Mouse (Mus musculus): ENCODE results near the gene Spem2. TPM values are rescaled to one million over a fixed set of nuclear protein-coding genes. Genes with fewer than 3 reads are reported as not detected.

Spem2 gene
- total and polyA plus RNA-seq, 3 experiments = 0.09 TPM; not detected in 2

DNA sequence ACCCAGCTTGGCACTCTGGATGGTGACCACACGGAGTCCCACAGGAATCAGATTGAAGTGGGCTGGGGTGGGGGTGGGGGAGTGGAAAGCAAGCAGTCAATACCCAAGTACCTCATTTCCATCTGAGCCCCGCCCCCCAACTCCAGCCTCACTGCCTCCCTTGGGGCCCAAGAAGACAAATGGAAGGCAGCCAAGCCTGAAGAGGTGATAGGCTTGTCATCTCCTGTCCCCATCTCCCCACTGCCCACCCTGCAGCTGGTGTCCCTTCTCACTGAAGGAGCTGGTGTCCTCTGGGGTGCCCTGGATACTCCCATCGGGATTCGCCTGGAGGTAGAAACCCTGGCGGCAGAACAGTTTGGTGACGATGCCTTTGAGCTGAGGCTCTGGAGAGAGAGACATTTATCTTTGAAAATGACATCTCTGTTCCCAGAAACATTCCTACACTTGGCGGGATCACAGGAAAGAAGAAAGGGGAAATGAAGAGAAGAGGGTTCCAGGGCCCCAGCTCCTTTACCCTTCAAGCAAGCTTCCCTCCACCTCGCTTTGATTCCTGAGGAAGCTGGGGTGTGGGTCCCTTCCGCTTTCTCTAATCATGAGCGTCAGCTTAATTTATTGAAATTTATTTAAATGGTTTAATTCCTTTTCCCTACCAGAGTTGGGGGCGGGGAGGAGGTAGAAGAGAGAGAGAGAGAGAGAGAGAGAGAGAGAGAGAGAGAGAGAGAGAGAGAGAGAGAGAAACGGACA lies 18.7 kb downstream of the Spem2 start:
- no peak for DNase-seq

DNA sequence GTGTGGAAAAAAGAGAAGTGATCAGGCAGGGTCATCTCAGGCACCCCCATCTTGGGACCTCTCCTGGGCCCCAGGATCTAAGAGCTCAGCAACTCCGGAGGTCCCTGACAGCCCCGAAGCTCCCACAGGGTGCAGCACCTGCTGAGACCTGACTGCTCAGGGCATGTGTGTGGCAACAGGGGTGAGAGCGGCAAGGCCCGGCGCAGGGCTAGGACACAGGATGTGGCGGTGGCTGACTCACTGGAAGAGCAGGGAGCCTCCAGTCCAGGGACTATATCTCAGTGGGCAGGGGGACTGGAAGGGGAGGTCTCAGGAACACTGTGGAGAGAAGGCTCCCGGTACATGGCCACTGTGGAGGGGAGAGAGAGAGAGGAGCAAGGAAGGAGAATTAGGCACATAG lies 20.3 kb downstream of the Spem2 start:
- DNase-seq = no peak

DNA sequence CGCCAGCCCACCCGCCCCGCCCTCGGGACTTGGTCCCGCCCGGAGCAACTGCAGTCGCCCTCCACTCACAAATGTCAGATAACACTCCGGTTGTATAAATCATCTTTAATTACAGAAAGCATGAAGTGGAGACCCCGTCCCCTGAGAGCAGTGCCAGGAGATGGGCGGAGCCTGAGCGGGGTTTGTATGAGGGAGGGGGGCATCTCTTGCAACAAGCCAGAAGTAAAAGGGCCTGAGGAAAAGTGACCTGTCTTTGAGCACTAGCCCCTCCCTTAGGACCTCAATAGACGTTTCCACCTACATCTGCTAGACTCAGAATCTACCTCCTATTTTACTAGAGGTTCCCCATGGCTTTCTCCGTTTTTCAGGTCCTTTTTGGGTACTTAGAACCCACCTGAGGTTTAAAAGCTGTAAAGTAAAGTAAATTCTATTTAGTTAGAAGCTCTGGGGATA lies 22.3 kb downstream of the Spem2 start:
- DNase-seq = no peak

DNA sequence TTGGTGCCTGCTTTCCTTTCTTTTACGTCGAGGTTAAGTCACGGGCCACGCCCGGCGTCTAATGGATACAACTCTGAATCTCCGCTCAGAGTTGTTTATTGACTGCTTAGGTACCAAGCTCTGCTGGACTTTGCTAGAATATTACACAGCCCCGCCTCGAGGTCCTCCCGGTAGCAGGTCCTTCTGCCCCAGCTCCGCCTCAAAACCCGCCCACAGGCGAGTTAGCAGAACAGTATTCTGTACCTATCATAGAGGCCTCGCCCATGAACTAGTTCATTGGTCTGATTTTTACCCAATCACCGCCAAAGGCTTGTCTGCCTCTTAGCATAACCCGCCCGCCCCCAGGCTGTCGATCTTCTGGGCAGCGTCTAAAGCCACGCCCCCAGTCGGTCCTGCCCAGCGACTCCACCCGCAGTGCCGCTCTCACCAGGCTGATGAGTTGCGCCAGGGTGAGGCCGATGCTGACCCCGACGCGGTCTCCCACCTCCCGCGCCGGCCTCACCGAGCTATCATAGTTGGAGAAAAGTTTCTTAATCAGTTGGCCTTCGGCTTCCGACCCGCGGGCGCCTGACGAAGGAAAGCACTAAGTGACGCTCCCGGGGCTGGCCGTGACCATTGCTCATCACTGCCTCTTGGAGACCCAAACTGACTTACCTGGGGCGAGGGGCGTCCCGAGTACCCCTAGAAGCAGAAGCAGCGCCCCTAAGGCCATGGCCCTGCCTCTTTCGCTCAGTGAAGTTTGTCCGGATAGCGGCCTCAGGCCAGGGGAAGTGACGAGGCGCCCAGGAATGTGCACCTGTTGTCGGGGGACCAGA lies 22.9 kb downstream of the Spem2 start, which contains the start of gene Chrnb1:
Chrnb1 (minus strand) TSS at position 776 of the 815 bp plus-strand sequence.
- peak; percentile 98 for DNase-seq

DNA sequence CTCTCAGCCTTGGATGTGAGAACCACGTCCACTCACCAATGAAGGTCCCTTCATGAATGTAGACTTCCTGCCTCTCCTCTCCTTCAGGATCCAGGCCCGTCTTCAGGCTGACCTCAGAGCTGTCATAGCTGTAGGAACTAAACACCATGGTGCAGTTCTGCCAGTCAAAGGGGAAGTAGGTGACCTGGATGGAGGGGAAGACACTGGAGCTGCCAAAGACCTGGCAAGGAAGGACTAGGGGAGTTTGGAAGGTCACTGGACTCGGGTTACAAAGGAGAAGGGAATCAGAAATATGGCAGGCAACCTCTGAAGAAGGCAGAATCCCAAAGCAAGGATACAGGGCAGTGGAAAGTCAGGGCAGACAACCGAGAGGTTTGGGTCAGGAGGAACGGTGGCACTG lies 24.8 kb downstream of the Spem2 start:
- no peak for DNase-seq

DNA sequence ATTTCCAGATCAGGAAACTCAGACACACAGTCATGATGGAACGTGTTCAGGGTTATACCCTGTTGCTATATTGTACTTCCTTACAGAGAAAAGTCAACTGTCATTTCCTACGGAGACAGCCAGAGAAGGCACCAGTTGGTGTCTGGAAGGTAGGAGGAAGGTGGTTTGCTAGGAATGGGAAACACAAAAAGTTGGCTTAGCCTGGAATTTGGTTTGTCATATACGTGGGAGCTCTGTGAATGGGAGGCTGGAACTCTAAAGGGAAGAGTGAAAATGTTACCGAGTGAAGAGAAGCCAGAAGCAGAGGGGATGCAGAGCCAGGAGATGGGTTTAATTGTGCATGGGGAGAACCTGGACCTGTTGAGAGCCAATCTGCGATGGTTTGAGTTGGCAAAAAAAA lies 26.8 kb downstream of the Spem2 start:
- DNase-seq = no peak

DNA sequence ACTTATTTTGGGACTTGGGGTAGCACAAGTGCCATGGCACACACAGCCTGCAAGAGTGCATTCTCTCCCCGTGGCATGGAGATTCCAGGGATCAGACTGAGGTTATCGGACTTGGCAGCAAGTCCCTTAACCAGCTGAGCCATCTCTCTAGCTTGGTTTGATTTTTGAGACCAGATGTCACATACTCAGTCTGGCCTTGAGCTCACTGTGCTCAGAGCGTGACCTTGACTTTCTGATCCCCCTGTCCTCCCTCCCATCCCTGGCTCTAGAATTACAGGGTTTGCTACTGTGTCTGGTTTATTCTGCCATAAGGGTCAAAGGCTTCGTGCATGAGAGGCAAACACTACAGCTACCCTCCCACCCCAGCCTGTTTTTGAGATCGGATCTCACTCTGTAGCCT lies 28.8 kb downstream of the Spem2 start:
- DNase-seq = peak; percentile 71

DNA sequence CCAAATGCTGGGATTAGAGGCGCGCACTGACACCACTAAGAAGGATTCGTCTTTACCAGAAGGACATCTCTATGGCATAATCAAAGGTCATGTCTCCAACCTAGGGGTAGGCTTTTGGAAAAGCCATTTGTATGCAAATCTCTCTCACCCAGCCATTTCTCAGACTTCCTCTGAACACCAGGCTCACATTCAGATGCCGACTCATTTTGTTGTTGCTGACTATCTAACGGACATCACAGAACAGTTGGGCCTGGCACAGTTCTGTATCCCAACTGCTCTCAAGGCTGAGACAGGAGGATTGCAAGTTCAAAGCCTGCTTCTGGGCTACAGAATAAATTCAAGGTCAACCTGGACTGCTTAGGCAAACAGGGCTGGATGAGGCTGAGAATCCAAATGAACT lies 31.0 kb downstream of the Spem2 start:
- no peak for DNase-seq

DNA sequence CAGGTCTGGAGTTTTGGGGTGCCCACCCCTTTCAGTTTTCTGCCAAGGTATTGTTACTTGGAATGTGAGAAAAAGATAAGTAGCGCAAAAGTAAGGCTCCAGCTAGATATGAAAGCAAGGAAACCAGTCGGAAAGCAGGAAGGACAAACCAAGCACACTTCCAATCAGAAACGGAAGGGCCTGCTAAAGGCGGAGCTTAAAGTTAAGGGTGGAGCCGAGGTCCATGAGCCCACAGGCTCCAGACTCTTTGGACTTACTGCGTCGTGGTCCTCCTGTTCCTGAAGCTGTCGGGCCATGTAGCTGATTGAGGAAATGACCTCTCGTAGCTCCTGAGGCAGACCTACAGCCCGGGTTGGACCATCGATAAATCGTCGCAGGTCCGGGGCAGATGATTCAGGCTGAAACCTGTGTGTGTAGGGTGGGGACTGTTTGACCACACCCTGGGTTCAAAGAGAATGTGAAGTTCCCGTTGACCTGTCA lies 33.4 kb downstream of the Spem2 start:
- DNase-seq = peak; percentile 61

DNA sequence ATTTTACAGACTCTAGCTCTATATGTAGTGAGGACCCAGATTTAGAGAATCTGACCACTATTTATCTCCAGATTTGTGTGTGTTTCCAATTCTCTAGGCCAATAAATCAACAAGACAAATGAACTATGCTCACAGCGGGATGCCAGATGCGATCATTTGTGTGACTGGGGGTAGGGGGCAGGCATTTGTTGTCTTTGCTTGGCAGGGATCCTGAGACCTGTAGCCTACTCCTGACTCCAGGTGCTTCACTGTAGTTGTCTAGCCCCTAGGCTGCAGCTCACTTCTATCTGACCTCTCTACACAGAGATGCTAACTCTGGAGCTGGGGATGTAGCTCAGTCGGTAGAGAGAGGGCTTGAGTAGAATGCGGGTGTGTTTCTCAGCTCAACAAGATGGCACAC lies 36.4 kb downstream of the Spem2 start:
- DNase-seq = no peak

DNA sequence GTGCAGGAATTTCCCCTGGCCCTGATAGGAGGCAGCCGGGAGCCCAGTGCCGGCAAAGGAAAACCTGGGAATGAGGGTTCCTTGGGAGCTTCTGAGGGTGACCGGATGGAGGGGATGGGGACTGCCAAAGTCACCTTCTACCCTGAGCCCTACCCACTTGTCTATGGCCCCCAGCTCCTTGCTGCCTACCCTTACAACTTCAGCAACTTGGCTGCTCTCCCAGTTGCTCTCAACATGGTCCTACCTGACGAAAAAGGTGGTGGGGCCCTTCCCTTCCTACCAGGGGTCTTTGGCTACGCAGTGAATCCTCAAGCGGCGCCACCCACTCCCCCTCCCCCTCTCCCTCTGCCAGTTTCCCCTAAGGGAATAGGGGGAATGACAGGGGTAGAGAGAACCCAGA lies 39.3 kb downstream of the Spem2 start:
- DNase-seq = no peak

DNA sequence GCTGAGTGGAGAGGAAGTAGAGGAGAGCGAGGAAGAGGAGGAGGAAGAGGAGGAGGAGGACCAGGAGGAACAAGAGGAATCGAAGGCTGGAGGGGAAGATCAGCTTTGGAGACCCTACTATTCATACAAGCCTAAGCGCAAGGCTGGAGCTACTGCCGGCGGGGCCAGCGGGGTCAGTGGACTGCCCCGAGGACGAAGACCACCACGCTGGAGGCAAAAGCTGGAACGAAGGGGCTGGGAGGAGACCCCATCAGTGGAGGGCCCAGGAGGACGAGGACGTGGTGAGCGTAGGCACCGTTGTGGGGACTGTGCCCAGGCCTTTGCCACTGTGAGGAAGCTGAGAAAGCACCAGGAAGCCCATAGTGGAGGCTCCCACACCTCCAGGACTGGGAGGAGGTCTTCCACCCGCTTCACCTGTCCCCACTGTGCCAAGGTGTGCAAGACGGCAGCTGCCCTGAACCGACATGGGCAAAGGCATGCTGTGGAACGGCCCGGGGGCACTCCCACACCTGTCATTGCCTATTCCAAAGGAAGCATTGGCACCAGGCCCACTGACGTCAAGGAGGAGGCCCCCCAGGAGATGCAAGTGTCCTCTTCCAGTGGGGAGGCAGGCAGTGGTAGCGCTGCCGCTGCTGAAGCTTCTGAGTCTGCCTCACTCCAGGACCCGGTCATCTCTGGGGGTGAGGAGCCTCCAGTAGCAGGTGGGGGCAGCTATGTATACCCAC lies 39.8 kb downstream of the Spem2 start:
- no peak for DNase-seq

DNA sequence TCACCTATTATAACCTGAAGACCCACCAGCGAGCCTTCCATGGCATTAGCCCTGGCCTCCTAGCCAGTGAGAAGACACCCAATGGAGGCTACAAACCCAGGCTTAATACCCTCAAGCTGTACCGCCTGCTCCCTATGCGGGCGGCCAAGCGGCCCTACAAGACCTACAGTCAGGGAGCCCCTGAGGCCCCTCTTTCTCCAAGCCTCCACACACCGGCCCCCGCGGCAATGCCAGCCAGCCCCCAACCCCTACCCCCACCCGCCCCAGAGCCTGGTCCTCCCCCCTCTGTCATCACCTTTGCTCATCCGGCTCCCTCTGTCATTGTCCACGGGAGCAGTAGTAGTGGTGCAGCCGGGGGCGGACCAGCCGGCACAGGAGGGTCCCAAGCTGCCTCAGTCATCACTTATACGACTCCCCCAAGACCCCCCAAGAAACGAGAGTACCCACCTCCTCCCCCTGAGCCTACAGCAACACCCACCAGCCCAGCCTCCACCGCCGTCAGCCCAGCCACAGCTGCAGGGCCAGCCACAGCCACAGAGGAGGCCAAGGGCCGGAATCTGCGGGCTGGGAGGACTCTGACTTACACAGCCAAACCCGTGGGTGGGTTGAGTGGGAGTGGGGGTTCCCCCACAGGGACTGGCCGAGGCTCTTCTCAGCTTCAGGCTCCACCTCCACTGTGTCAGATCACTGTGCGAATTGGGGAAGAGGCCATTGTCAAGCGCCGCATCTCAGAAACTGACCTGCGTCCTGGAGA lies 40.6 kb downstream of the Spem2 start:
- DNase-seq = no peak

DNA sequence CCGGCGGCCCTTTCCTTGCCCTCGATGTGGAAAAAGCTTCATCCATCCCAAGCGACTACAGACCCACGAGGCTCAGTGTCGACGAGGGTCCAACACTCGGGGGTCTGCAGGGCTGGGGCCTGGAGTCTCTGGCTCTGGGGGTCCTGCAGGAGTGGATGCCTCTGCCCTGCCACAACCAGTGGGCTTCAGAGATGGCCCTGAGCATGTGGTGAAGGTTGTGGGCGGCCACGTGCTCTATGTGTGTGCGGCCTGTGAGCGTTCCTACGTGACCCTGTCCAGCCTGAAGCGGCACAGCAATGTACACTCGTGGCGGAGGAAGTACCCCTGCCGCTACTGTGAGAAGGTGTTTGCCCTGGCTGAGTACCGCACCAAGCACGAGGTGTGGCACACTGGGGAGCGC lies 41.8 kb downstream of the Spem2 start:
- no peak for DNase-seq

DNA sequence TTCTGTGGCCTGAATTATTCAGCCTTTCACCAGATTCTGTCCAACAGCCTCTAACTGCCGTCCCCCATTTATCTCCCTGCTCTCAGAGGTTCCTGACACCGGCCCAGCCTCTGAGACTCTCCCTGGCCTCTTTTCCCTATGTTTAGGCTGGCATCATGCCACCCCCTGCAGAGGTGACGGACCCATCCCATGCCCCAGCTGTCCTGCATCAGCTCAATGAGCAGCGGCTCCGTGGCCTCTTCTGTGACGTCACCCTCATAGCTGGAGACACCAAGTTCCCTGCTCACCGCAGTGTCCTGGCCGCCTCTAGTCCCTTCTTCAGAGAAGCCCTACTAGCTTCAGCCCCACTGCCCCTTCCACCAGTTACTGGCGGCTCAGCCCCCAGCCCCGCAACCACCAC lies 42.5 kb downstream of the Spem2 start:
- DNase-seq = no peak

DNA sequence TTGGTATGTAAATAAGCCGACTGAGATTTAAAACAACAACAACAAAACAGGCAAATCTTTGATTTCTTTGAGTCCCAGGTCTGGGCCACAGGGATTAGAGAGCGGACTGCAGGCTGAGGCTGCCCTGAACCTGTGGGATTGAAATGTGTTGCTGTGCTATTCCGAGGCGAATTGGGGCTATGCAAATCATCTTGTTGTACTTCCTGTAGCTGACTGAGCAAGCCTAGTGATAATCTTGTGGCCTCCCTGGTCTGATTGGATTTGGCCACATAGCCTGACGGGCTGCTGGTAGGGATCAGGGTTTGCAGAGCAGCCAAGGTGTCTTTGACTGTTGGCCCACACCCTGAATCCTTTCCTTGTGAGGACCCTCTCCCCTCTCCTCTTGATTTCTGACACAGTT lies 43.3 kb downstream of the Spem2 start:
- DNase-seq = no peak

DNA sequence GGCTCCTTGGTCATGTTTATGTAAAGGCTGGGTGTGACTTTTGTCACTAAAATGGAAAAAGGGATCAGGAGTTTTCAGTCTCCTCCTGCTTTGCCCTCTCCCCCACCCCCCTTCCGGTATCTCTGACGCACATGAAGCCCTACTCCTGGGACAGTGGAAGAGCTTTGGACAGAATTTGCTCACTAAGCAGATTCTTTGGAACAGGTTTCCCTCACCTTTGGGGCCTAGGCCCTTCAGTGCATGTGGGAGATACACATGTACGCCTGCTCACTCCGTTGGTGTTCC lies 50.7 kb downstream of the Spem2 start:
- no peak for DNase-seq

DNA sequence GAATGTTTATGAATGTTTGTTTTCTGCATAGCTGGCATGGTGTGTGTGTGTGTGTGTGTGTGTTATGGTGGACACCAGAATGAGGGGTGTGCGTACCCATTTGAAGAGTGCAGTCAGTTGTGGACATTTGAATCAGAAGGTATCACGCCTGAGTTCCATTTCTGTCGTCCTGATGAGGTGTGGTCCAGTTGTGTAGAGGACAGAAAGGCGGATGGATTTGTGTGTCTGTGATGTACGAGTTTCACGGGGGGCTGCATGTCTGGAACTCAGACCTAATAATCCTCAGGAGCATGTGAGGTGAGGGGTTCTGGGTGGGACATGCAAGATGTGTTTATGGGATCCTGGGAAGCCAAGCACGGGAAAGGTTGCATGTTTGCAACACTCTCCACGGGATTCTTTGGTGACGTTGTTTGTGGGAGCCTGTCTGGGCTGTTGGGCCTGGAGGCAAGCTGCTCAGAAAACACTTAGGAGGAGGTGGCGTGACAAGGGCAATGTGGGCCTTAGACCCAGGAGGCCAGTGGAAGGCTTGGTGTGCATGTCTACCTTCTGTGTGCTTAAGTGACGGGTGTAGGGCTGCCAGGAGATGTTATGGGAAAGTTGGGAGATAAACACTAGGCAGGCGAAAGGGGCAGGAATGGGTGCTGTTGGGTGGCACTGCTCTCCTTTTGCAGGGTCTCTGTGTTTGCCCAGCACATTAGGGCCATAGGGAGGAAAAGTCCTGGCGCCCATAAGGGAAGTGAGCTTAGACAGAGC lies 51.2 kb downstream of the Spem2 start:
- no peak for DNase-seq

All from adrenal gland, adult 2 months (tissue).